Mouse (Mus musculus) inflammation-experienced regulatory T-cells, adult 6 months (primary cell): Measurements from ENCODE around the gene Cenpa. TPM values are rescaled to one million over a fixed set of nuclear protein-coding genes. Genes with fewer than 3 reads are reported as not detected.
"Not testable (repeated sequence)": the region's sequence is repeated elsewhere in the genome, so short reads cannot be mapped to it uniquely, and the experiment has no call there.

Experiments used
- ATAC-seq: one replicate; pipeline ENCODE4 v1.8.0; 2017
- polyA plus RNA-seq, 3 experiments: library from polyadenylated mRNA; unstranded; fragments of 100-300 nt; shearing (Covaris generic); gene quantifications; one replicate each; pipeline ENCODE4 v1.2.1; 2017

The Cenpa gene
- polyA plus RNA-seq, 3 experiments from 2014 or later = 31.9 to 201 (median 58.8) TPM

GRCm38 (mm10) chr5:30681970-30682369 lies 15.4 kb downstream of the Cenpa start:
- ATAC-seq = no peak

GRCm38 (mm10) chr5:30682967-30683600 lies 16.5 kb downstream of the Cenpa start:
- no peak for ATAC-seq

- ATAC-seq = no peak
Measured at GRCm38 (mm10) chr5:30683993-30684392, 17.4 kb downstream of the Cenpa start.

- ATAC-seq = no peak
Measured at GRCm38 (mm10) chr5:30686781-30687180, 20.2 kb downstream of the Cenpa start.

GRCm38 (mm10) chr5:30700361-30701000 lies 33.9 kb downstream of the Cenpa start:
- ATAC-seq = no peak

- not testable (repeated sequence) for ATAC-seq
Measured at GRCm38 (mm10) chr5:30701373-30701772, 34.8 kb downstream of the Cenpa start.

GRCm38 (mm10) chr5:30701866-30702265 lies 35.3 kb downstream of the Cenpa start:
- no peak for ATAC-seq

- ATAC-seq = peak; percentile 35
Measured at GRCm38 (mm10) chr5:30709744-30710383, 43.3 kb downstream of the Cenpa start.

GRCm38 (mm10) chr5:30710486-30710885 lies 43.9 kb downstream of the Cenpa start:
- no peak for ATAC-seq

GRCm38 (mm10) chr5:30711147-30712001 lies 44.8 kb downstream of the Cenpa start, which contains the start of gene Dpysl5:
Gene Dpysl5 (plus strand): TSS chr5:30711564.
- ATAC-seq = peak; percentile 55

- no peak for ATAC-seq
Measured at GRCm38 (mm10) chr5:30712002-30712390, 45.4 kb downstream of the Cenpa start.

GRCm38 (mm10) chr5:30712441-30713298 lies 46.1 kb downstream of the Cenpa start:
- no peak for ATAC-seq

- ATAC-seq = no peak
Measured at GRCm38 (mm10) chr5:30713299-30713675, 46.7 kb downstream of the Cenpa start.

GRCm38 (mm10) chr5:30713691-30714090 lies 47.1 kb downstream of the Cenpa start:
- ATAC-seq = no peak

GRCm38 (mm10) chr5:30716311-30716710 lies 49.7 kb downstream of the Cenpa start:
- no peak for ATAC-seq

- ATAC-seq = no peak
Measured at GRCm38 (mm10) chr5:30717506-30717905, 50.9 kb downstream of the Cenpa start.

GRCm38 (mm10) chr5:30717991-30718703 lies 51.6 kb downstream of the Cenpa start:
- ATAC-seq = no peak

- no peak for ATAC-seq
Measured at GRCm38 (mm10) chr5:30721935-30722334, 55.4 kb downstream of the Cenpa start.
